Mouse (Mus musculus): ENCODE measurements around the gene Baat.
"Not testable (repeated sequence)": the region's sequence is repeated elsewhere in the genome, so short reads cannot be mapped to it uniquely, and the experiment has no call there.

Gene Baat

GRCm38 (mm10) chr4:49506386-49506785 is at the start of gene Baat:
TSS of gene Baat (minus strand) at chr4:49506557.
- DNase-seq (ENCODE audit: low spot score in 2 of 2) = no peak

- no peak for DNase-seq (ENCODE audit: low spot score in 2 of 2)
Observed at GRCm38 (mm10) chr4:49553380-49553779, 47.0 kb upstream of the Baat start.

GRCm38 (mm10) chr4:49549383-49549782 is 43.0 kb upstream of the Baat start, which contains the start of gene Aldob:
TSS of gene Aldob (minus strand) at chr4:49549546.
- DNase-seq (ENCODE audit: low spot score in 2 of 2) = no peak

GRCm38 (mm10) chr4:49547544-49548219 is 41.3 kb upstream of the Baat start:
- DNase-seq (ENCODE audit: low spot score in 2 of 2) = no peak

- no peak for DNase-seq (ENCODE audit: low spot score in 2 of 2)
Observed at GRCm38 (mm10) chr4:49546873-49547543, 40.7 kb upstream of the Baat start.

- no peak for DNase-seq (ENCODE audit: low spot score in 2 of 2)
Observed at GRCm38 (mm10) chr4:49546026-49546425, 39.7 kb upstream of the Baat start.

GRCm38 (mm10) chr4:49540966-49541365 is 34.6 kb upstream of the Baat start:
- no peak for DNase-seq (ENCODE audit: low spot score in 2 of 2)

- no peak for DNase-seq (ENCODE audit: low spot score in 2 of 2)
Observed at GRCm38 (mm10) chr4:49539665-49540064, 33.3 kb upstream of the Baat start.

GRCm38 (mm10) chr4:49536671-49537070 is 30.3 kb upstream of the Baat start:
- no peak for DNase-seq (ENCODE audit: low spot score in 2 of 2)

GRCm38 (mm10) chr4:49535675-49536294 is 29.4 kb upstream of the Baat start:
- no peak for DNase-seq (ENCODE audit: low spot score in 2 of 2)

GRCm38 (mm10) chr4:49535036-49535435 is 28.7 kb upstream of the Baat start:
- no peak for DNase-seq (ENCODE audit: low spot score in 2 of 2)

- no peak for DNase-seq (ENCODE audit: low spot score in 2 of 2)
Observed at GRCm38 (mm10) chr4:49522576-49522975, 16.2 kb upstream of the Baat start.

GRCm38 (mm10) chr4:49521346-49521745 is 15.0 kb upstream of the Baat start:
- DNase-seq (ENCODE audit: low spot score in 2 of 2) = no peak

- DNase-seq (ENCODE audit: low spot score in 2 of 2) = peak; percentile 89 to 90
Observed at GRCm38 (mm10) chr4:49520572-49521340, 14.4 kb upstream of the Baat start, which contains the start of the genes Mrpl50 and Zfp189. TSS of gene Mrpl50 (minus strand) at chr4:49521093. TSS of gene Zfp189 (plus strand) at chr4:49521176.

GRCm38 (mm10) chr4:49519476-49519875 is 13.1 kb upstream of the Baat start:
- DNase-seq (ENCODE audit: low spot score in 2 of 2) = no peak

GRCm38 (mm10) chr4:49514441-49514840 is 8.1 kb upstream of the Baat start:
- DNase-seq (ENCODE audit: low spot score in 2 of 2) = no peak

GRCm38 (mm10) chr4:49512636-49513035 is 6.3 kb upstream of the Baat start:
- no peak for DNase-seq (ENCODE audit: low spot score in 2 of 2)

- DNase-seq (ENCODE audit: low spot score in 2 of 2) = not testable (repeated sequence)
Observed at GRCm38 (mm10) chr4:49510236-49510835, 4.0 kb upstream of the Baat start.

GRCm38 (mm10) chr4:49509183-49509582 is 2.8 kb upstream of the Baat start:
- DNase-seq (ENCODE audit: low spot score in 2 of 2) = no peak

- DNase-seq (ENCODE audit: low spot score in 2 of 2) = no peak
Observed at GRCm38 (mm10) chr4:49503563-49503962, 2.8 kb downstream of the Baat start.

GRCm38 (mm10) chr4:49485934-49486650 is 20.3 kb downstream of the Baat start:
- DNase-seq (ENCODE audit: low spot score in 2 of 2) = not testable (repeated sequence)
